Mouse (Mus musculus): ENCODE measurements around the gene Insl3. TPM values are rescaled to one million over a fixed set of nuclear protein-coding genes. Genes with fewer than 3 reads are reported as not detected.

Gene Insl3
- polyA plus RNA-seq, 2 experiments = 0.73 to 1.5 TPM

GRCm38 (mm10) chr8:71709134-71709799, 20.3 kb downstream of the Insl3 start:
- WGBS (ENCODE audit: insufficient replicate concordance) = 62% methylated on average over 25 of the region's 25 CpGs
- H3K36me3 ChIP-seq (replicated peaks; ENCODE audit: control insufficient read depth, insufficient read depth, low read depth) = no peaks in the 10 kb centered on the region; the same call in 1 of the 2 replicates
- no peak overlapping the region for H3K4me3 ChIP-seq (ENCODE audit: insufficient read depth in 1 of 2, low read depth in 2 of 2, low read length in 2 of 2)
- peaks cover 0 to 4% of the 10 kb centered on the region in 2 experiments; a peak in 2 of 4 replicates for H3K4me1 ChIP-seq (replicated peaks; ENCODE audit: control insufficient read depth in 2 of 2, insufficient read depth in 2 of 2, low read length in 1 of 2)
- no peak overlapping the region for H3K27ac ChIP-seq
- H3K9ac ChIP-seq (replicated peaks) = no peak overlapping the region
- H3K4me2 ChIP-seq (ENCODE audit: low read depth) = no peak overlapping the region; the same call in 1 of the 2 replicates
- H3K27me3 ChIP-seq (ENCODE audit: control insufficient read depth, insufficient read depth, low read length) = no peaks in the 10 kb centered on the region
- H3K9me3 ChIP-seq (ENCODE audit: control insufficient read depth, low read length) = no peaks in the 10 kb centered on the region
- peak; percentile 10; the same call in 1 of the 2 replicates for ATAC-seq (ENCODE audit: insufficient read depth)
- TF ChIP-seq EP300 (IDR thresholded peaks at IDR 0.05; ENCODE audit: low read depth) (no peak), CTCF (IDR thresholded peaks at IDR 0.05; ENCODE audit: low read depth) (no peak)
- no peak for DNase-seq (ENCODE audit: low read depth in 3 of 3, low spot score in 3 of 3)

GRCm38 (mm10) chr8:71709800-71710446, 20.9 kb downstream of the Insl3 start:
- H3K36me3 ChIP-seq (replicated peaks; ENCODE audit: control insufficient read depth, insufficient read depth, low read depth) = no peaks in the 10 kb centered on the region; the same call in 1 of the 2 replicates
- 33% methylated on average over 25 of the region's 25 CpGs for WGBS (ENCODE audit: insufficient replicate concordance)
- ATAC-seq (ENCODE audit: insufficient read depth) (peak; percentile 63), DNase-seq (ENCODE audit: low read depth in 3 of 3, low spot score in 3 of 3) (peak; percentile 60 to 66 (median 62))
- H3K9me3 ChIP-seq (ENCODE audit: control insufficient read depth, low read length) = no peaks in the 10 kb centered on the region
- peaks cover 0 to under 1% of the 10 kb centered on the region in 2 experiments; a peak in 1 of 4 replicates for H3K4me1 ChIP-seq (replicated peaks; ENCODE audit: control insufficient read depth in 2 of 2, insufficient read depth in 2 of 2, low read length in 1 of 2)
- H3K27me3 ChIP-seq (ENCODE audit: control insufficient read depth, insufficient read depth, low read length) = no peaks in the 10 kb centered on the region
- peak overlapping the region; percentile 38 for H3K4me2 ChIP-seq (ENCODE audit: low read depth)
- H3K4me3 ChIP-seq (ENCODE audit: insufficient read depth in 1 of 2, low read depth in 2 of 2, low read length in 2 of 2) = no peak overlapping the region
- H3K27ac ChIP-seq = no peak overlapping the region
- no peak for TF ChIP-seq EP300 (IDR thresholded peaks at IDR 0.05; ENCODE audit: low read depth)
- TF ChIP-seq CTCF (IDR thresholded peaks at IDR 0.05; ENCODE audit: low read depth) = peak; percentile 90
- H3K9ac ChIP-seq (replicated peaks) = no peak overlapping the region

DNA sequence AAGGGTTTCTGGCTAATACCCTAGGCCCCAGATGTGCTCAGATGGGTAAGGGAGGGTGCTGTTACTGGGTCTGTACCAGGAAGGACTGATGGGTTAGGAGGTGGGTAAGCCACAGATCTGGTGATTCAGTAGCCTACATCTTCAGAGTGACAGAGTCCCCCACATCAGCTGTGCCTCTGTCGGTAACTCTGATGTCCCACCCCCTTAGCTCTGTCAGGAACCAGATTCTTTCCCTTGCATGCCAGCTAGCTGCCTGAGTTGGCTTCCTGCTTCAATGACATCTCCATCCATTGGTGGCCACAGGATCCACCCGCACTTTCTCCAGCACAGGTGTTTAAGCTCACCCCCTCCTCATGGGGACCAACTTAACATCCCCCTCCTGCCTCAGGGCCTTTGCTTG, 22.6 kb downstream of the Insl3 start:
- no peak for TF ChIP-seq EP300 (IDR thresholded peaks at IDR 0.05; ENCODE audit: low read depth)
- TF ChIP-seq CTCF (IDR thresholded peaks at IDR 0.05; ENCODE audit: low read depth) = no peak
- DNase-seq (ENCODE audit: low read depth in 3 of 3, low spot score in 3 of 3) (no peak), ATAC-seq (ENCODE audit: insufficient read depth) (no peak)
- H3K9me3 ChIP-seq (ENCODE audit: control insufficient read depth, low read length) = no peaks in the 10 kb centered on the region
- no peak overlapping the region for H3K4me2 ChIP-seq (ENCODE audit: low read depth)
- no peak overlapping the region for H3K4me3 ChIP-seq (ENCODE audit: insufficient read depth in 1 of 2, low read depth in 2 of 2, low read length in 2 of 2)
- no peaks in the 10 kb centered on the region for H3K27me3 ChIP-seq (ENCODE audit: control insufficient read depth, insufficient read depth, low read length)
- 65% methylated on average over 2 of the region's 2 CpGs for WGBS (ENCODE audit: insufficient replicate concordance)
- no peaks in the 10 kb centered on the region; the same call in 1 of the 2 replicates for H3K36me3 ChIP-seq (replicated peaks; ENCODE audit: control insufficient read depth, insufficient read depth, low read depth)
- H3K4me1 ChIP-seq (replicated peaks; ENCODE audit: control insufficient read depth in 2 of 2, insufficient read depth in 2 of 2, low read length in 1 of 2) = no peaks in the 10 kb centered on the region
- no peak overlapping the region for H3K9ac ChIP-seq (replicated peaks)
- H3K27ac ChIP-seq = no peak overlapping the region

DNA sequence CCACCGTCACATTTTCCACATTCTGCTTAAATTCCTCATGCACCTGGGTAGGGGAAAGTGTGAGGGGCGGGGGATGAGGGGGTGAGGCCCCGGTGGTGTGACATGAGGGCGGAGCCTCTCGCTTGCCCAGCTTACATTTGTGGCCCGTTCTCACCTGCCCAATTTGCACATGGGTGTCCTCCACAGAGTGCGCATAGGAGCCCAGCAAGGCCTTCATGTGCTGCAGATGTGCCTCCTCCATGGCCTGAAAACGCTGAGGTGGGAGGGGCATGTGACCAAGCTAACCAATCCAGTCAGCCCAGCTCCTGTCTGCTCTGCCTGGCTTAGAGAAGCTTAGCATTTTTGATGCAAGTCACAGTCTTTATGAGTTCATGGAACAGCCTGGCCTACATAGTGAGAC, 26.5 kb downstream of the Insl3 start:
- Histone ChIP-seq H3K9ac (replicated peaks) (no peak overlapping the region), H3K4me2 (ENCODE audit: low read depth) (no peak overlapping the region), H3K27ac (no peak overlapping the region), H3K9me3 (ENCODE audit: control insufficient read depth, low read length) (no peaks in the 10 kb centered on the region), H3K27me3 (ENCODE audit: control insufficient read depth, insufficient read depth, low read length) (no peaks in the 10 kb centered on the region), H3K36me3 (replicated peaks; ENCODE audit: control insufficient read depth, insufficient read depth, low read depth) (no peaks in the 10 kb centered on the region; the same call in 1 of the 2 replicates), H3K4me3 (ENCODE audit: insufficient read depth in 1 of 2, low read depth in 2 of 2, low read length in 2 of 2) (no peak overlapping the region), H3K4me1 (replicated peaks; ENCODE audit: control insufficient read depth in 2 of 2, insufficient read depth in 2 of 2, low read length in 1 of 2) (no peaks in the 10 kb centered on the region)
- TF ChIP-seq CTCF (IDR thresholded peaks at IDR 0.05; ENCODE audit: low read depth) (no peak), EP300 (IDR thresholded peaks at IDR 0.05; ENCODE audit: low read depth) (no peak)
- 63% methylated on average over 8 of the region's 8 CpGs for WGBS (ENCODE audit: insufficient replicate concordance)
- ATAC-seq (ENCODE audit: insufficient read depth) (no peak), DNase-seq (ENCODE audit: low read depth in 3 of 3, low spot score in 3 of 3) (no peak)

DNA sequence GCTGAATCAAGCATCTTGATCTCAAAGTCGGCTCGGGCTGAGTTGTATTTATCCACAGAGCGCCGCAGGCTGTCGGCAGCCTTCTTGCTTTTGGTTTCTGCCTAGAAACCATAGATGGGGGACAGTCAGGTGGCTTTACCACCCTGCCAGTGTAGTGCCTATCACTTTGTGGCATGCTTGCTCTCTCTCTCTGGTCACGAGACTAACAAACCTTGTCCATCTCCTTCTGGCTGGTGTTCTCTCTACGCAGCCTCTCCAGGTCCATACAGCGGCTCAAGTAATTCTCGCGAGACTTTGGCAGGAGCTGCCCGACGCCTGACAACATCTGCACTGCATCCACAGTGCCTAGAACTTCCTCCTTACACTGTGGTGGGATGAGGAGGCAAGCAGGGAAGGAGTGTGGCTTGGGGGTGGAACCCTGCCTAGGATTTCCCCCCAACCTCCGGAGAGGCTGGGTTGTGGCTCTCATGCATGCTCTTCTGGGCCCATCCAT, 27.6 kb downstream of the Insl3 start:
- DNase-seq (ENCODE audit: low read depth in 3 of 3, low spot score in 3 of 3) (no peak), ATAC-seq (ENCODE audit: insufficient read depth) (no peak)
- no peak overlapping the region for H3K27ac ChIP-seq
- H3K27me3 ChIP-seq (ENCODE audit: control insufficient read depth, insufficient read depth, low read length) = no peaks in the 10 kb centered on the region
- H3K4me1 ChIP-seq (replicated peaks; ENCODE audit: control insufficient read depth in 2 of 2, insufficient read depth in 2 of 2, low read length in 1 of 2) = no peaks in the 10 kb centered on the region
- no peak overlapping the region for H3K4me3 ChIP-seq (ENCODE audit: insufficient read depth in 1 of 2, low read depth in 2 of 2, low read length in 2 of 2)
- TF ChIP-seq EP300 (IDR thresholded peaks at IDR 0.05; ENCODE audit: low read depth) (no peak), CTCF (IDR thresholded peaks at IDR 0.05; ENCODE audit: low read depth) (no peak)
- no peak overlapping the region for H3K4me2 ChIP-seq (ENCODE audit: low read depth)
- 81% methylated on average over 13 of the region's 13 CpGs for WGBS (ENCODE audit: insufficient replicate concordance)
- H3K36me3 ChIP-seq (replicated peaks; ENCODE audit: control insufficient read depth, insufficient read depth, low read depth) = no peaks in the 10 kb centered on the region; the same call in 1 of the 2 replicates
- H3K9ac ChIP-seq (replicated peaks) = no peak overlapping the region
- no peaks in the 10 kb centered on the region for H3K9me3 ChIP-seq (ENCODE audit: control insufficient read depth, low read length)
